Mouse (Mus musculus): ENCODE results near the gene Npc1l1. TPM values are rescaled to one million over a fixed set of nuclear protein-coding genes. Genes with fewer than 3 reads are reported as not detected.
A peak's percentile ranks its signal among the peaks of the same experiment; 100 is the strongest.
"Not testable (repeated sequence)": the region's sequence is repeated elsewhere in the genome, so short reads cannot be mapped to it uniquely, and the experiment has no call there.

The Npc1l1 gene
- under 1 TPM in 1 of 4 experiments, not detected in 3; 0.06 TPM for total RNA-seq (2022)

GRCm38 (mm10) chr11:6230012-6230411 is at the start of gene Npc1l1:
TSS of gene Npc1l1 (minus strand) at chr11:6230143.
- DNase-seq (ENCODE audit: low spot score), result no peak

- no peak for DNase-seq (ENCODE audit: low spot score)
Measured at GRCm38 (mm10) chr11:6276466-6276865, 46.5 kb upstream of the Npc1l1 start.

GRCm38 (mm10) chr11:6275094-6275484 is 45.1 kb upstream of the Npc1l1 start:
- DNase-seq (ENCODE audit: low spot score), result no peak

- peak; percentile 99 for DNase-seq (ENCODE audit: low spot score)
Measured at GRCm38 (mm10) chr11:6274387-6275093, 44.6 kb upstream of the Npc1l1 start, which contains the start of gene Tmed4. TSS of gene Tmed4 (minus strand) at chr11:6274870.

GRCm38 (mm10) chr11:6273607-6274006 is 43.7 kb upstream of the Npc1l1 start:
- no peak for DNase-seq (ENCODE audit: low spot score)

- peak; percentile 94 for DNase-seq (ENCODE audit: low spot score)
Measured at GRCm38 (mm10) chr11:6267320-6268254, 37.6 kb upstream of the Npc1l1 start, which contains the start of gene Ddx56. TSS of gene Ddx56 (minus strand) at chr11:6267772.

- DNase-seq (ENCODE audit: low spot score), result no peak
Measured at GRCm38 (mm10) chr11:6266621-6267020, 36.7 kb upstream of the Npc1l1 start.

GRCm38 (mm10) chr11:6261434-6262082 is 31.6 kb upstream of the Npc1l1 start:
- peak; percentile 61 for DNase-seq (ENCODE audit: low spot score)

- DNase-seq (ENCODE audit: low spot score), result no peak
Measured at GRCm38 (mm10) chr11:6259413-6259812, 29.5 kb upstream of the Npc1l1 start.

- DNase-seq (ENCODE audit: low spot score), result no peak
Measured at GRCm38 (mm10) chr11:6256490-6257072, 26.6 kb upstream of the Npc1l1 start.

- DNase-seq (ENCODE audit: low spot score), result not testable (repeated sequence)
Measured at GRCm38 (mm10) chr11:6254602-6255001, 24.7 kb upstream of the Npc1l1 start.

- no peak for DNase-seq (ENCODE audit: low spot score)
Measured at GRCm38 (mm10) chr11:6252824-6253223, 22.9 kb upstream of the Npc1l1 start.

- DNase-seq (ENCODE audit: low spot score), result no peak
Measured at GRCm38 (mm10) chr11:6252248-6252647, 22.3 kb upstream of the Npc1l1 start.

- DNase-seq (ENCODE audit: low spot score), result no peak
Measured at GRCm38 (mm10) chr11:6244707-6245106, 14.8 kb upstream of the Npc1l1 start.

- no peak for DNase-seq (ENCODE audit: low spot score)
Measured at GRCm38 (mm10) chr11:6233025-6233424, 3.1 kb upstream of the Npc1l1 start.

- DNase-seq (ENCODE audit: low spot score), result no peak
Measured at GRCm38 (mm10) chr11:6224541-6225229, 5.3 kb downstream of the Npc1l1 start.

GRCm38 (mm10) chr11:6222187-6222586 is 7.8 kb downstream of the Npc1l1 start:
- no peak for DNase-seq (ENCODE audit: low spot score)

GRCm38 (mm10) chr11:6219967-6220366 is 10.0 kb downstream of the Npc1l1 start:
- no peak for DNase-seq (ENCODE audit: low spot score)

- DNase-seq (ENCODE audit: low spot score), result no peak
Measured at GRCm38 (mm10) chr11:6218189-6218896, 11.6 kb downstream of the Npc1l1 start.

GRCm38 (mm10) chr11:6216834-6217233 is 13.1 kb downstream of the Npc1l1 start:
- DNase-seq (ENCODE audit: low spot score), result no peak
